Mouse (Mus musculus): ENCODE measurements at regions not wholly inside any gene's neighbourhood (a gene's known extent, or its start where the extent isn't known, plus 50 kb on each side); places are given as distances from the start of the nearest gene placed in this dataset.

DNA sequence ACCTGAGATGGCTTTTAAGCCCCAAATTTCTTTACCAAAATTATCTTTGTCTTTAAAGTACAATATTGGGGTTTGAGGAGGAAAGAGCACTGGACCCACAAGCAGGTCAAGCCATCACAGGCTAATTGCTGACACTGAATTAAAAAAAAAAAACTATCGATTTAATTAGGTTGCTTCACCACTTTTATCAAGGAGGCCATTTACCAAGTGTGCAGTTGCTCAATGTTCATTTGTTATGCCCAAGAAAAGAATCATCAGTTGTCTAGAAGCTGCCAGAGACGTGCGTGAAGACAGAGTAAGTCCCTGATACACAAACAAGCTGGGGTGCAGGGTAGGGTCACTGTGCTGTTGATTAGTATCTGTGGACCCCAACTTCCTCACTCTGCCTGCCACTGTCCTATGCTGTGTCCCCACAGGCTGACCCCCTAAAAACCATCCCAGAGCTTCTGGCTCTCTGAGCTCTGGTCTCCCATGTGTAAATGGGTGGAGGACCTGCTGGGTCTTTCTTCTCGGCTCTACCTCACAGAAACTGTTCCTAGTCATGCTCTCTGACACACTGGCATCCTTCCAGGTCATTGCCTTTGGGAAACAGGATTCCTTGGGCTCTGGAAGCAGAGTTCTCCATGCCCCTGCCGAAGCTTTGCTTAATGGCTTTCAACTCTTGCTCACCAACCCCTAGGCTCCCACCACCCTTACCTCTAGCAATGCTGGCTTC, 116.8 kb downstream of the Dyrk2 start:
- TF ChIP-seq CTCF (IDR thresholded peaks at IDR 0.05; ENCODE audit: low read depth) (no peak), EP300 (IDR thresholded peaks at IDR 0.05; ENCODE audit: low read depth) (no peak)

Measured in liver, embryonic 14.5 days (tissue).